Mouse (Mus musculus) urinary bladder, postnatal 10 days (tissue): ENCODE data around the gene Stxbp1.

Experiments
- DNase-seq: peaks from one replicate; pipeline ENCODE4 v3.0.0; 2022; ENCODE audit warnings: low spot score

Stxbp1 gene

DNA sequence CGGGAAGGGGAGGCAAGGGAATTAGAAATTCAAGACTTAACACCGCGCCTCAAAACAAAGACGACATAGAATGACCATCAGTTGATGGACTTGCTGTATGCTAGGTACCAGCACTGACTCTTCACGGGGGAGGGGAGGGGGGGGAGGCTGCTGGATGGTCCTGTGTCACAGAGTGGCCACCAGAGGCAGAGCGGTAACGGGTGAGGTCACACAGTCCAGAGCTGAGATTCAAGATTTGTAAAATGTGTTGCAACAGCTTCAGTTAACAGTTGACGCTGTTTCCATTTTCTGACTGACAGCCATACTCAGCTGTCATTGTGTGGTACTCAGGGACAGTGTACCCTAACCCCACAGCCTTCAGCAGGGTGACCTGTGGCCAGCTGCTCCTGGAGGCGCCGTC, 94.9 kb downstream of the Stxbp1 start:
- DNase-seq = no peak

DNA sequence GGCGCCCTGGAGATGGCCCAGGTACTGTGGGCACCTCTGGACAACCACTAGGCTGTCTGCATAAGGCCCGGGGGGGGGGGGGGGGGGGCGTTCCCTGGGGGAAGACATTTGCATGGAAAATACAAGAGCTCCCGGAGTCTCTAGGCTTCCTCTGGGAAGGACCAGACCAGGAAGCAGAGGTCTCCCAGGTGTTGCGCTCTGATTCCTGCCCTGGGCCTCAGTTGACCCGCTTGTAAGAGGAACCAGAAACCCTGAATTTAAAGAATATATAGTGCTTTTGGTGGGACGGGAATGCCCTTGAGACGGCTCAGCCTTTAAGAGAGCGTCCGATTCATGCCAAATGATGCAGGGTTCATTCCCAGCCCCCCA, 95.4 kb downstream of the Stxbp1 start:
- DNase-seq = no peak

DNA sequence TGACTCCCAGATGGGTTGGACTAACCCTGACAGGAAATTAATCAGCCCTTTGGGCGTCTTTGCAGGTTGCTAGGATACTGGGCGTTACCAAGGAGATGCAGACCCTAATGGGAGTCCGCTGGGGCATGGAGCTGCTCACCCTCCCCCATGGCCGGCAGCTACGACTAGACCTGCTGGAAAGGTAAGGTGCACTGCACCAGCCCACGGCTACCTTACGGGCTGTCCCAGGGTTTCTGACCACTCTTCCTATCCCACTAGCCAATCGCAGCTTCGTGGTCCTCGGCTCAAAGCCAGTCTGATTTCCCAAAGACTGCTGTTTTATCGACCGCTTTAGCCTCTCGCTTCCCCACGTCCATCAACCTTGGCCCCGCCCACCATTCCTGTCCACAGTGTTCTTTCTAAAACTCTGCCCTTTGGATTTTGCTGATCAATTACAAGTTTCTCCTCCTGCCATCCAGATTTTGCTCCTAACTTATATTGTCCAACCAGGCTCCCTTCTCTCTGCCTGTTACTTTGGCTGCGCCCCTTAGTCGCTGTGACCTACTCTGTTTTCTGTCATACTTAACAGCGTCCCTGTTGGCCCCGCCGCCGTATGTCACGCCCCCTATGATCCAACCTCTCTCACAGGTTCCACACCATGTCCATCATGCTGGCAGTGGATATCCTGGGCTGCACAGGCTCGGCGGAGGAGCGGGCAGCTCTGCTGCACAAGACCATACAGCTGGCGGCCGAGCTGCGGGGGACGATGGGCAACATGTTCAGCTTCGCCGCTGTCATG, 96.0 kb downstream of the Stxbp1 start:
- no peak for DNase-seq

DNA sequence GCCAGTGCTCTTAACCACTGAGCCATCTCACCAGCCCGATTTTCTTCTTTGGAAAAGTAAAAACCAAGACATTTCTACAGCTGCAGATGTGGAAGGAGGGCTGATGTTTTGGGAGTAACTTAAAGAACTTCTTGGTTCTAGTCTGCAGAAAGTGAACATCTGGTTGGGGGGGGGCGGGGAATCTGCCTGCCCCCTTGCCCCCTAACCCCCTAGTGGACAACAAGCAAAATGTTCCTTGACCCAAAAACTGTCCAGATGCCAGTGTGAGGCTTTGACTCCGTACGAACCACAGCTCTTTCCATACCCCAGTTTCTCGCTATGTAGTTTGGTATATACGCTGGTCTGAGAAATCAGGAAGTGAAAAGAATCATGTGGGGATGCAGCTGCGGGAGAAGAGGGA, 96.8 kb downstream of the Stxbp1 start:
- DNase-seq = no peak

DNA sequence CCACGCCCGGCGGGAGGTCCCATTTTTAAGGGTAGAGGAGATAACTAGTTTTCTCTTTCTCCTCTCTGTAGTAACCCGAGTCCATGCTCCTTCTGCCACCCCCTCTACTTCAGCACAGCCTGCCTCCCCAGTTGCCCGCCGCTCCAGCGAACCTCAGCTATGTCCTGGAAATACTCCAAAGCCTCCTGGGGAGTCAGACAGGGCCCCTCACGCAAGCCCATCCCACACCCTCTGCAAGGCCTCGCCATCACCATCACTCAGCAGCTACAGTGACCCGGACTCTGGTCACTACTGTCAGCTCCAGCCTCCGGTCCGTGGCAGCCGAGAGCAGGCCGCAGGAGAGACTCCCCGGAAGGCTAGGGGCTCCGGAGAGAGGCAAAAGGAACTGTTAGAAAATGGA, 98.0 kb downstream of the Stxbp1 start:
- no peak for DNase-seq

DNA sequence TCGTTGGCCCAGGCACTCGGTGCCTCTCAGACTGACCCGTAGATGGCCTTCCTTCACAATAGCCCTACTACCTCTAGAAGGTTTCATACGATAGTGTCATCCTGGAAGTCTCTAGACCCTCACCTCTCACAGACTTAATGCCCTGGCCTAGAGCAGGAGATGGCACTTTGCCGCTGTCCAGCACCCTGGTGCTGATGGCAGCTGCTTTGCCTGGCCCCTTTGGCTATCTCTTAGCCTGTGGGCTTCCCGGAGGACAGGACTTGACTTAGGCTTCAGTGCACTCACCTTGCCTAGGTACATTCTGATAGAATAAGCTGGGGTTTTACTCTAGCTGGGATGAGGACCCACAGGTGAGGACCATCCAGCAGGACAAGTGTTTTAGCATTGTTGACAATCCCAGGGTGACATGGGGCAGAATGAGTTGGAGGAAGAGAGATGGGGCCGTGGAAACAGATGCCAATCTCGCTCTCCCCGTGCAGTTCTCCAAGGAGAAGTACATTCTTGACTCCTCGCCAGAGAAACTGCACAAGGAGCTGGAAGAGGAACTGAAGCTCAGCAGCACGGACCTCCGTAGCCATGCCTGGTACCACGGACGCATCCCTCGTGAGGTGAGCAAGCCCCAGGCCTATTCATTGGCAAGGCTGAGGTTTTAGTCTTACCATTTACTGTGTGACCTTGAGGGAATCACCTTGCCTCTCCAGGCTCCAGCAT, 102.6 kb downstream of the Stxbp1 start:
- no peak for DNase-seq

DNA sequence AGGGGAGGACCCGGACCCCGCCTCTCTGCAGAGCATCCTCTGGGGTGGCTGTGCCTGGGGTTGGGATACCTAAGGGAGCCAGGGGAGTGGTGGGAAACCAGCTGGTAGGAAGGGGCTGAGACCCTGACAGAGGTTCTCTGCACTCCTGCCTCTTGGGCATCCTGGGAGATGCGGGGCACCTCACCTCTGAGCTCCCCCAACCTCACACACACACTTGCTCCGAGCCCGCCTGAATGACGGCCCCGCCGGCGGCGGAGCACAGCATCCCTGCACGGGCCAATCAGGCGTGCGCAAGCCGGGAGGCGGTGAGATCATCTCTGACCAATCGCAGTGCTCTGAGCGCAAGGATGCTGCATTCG, 104.9 kb downstream of the Stxbp1 start:
- DNase-seq = no peak

DNA sequence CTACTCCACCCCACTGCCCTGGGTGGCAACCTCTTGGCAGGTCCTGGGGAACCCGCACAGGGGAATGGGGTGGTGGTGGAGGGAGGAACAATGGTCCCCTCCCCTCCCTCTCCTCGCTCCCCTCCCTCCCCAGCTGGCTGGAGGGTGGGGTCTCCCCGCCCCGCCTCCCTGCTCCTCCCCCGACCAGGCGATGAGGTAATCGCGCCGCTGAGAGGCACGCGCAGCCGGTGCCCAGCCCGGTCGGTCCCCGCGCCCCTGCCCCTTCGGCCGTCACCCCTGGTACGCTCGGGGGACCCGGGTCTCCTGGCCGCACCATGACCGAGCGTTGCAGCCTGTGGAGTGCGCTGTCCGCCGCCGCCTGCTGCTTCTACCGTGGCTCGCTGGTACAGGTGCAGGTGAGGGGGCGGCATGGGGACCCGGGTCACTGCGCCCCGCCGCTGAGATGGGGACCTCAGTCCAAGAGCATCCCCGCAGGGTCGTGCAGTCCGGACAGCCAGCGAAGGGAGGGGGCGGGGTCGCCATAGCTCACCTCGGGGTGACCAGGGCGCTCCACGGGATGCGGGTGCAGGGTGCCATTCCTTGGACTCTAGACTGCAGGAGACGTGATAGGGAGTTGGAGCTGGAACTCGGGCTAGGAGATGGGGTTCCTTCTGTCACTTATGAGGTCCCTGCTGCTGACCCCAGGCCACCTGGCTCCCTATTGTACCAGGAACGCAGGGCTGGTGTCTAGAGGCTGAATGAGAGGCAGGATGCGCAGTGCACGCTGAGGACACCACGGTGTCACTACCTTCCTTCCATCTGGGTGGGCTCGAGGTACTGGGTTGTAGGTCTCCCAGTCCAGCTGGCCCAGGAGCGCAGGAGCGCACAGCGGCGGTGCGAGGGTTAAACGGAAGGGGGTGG, 105.5 kb downstream of the Stxbp1 start:
- no peak for DNase-seq

DNA sequence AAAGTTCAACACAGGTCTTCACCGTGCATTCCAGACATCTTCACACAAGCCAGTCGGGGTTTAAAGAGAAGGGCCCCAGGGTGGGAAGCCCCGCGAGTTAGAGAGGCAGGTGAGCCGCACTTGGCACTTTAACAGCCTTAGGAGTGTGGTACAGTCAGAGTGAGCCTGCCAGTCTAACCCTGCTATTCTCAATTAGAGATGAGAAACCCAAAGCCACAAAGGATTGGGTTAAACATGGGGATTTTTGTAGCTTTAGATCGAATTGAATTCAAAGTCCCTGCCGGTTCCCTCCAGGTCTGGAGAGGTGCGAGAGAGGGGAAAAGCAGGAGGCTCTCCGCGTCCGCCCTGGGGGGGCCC, 106.2 kb downstream of the Stxbp1 start, which contains the start of gene 6330409D20Rik:
Gene 6330409D20Rik (minus strand): TSS at position 101 of the 357 bp plus-strand sequence.
- no peak for DNase-seq

DNA sequence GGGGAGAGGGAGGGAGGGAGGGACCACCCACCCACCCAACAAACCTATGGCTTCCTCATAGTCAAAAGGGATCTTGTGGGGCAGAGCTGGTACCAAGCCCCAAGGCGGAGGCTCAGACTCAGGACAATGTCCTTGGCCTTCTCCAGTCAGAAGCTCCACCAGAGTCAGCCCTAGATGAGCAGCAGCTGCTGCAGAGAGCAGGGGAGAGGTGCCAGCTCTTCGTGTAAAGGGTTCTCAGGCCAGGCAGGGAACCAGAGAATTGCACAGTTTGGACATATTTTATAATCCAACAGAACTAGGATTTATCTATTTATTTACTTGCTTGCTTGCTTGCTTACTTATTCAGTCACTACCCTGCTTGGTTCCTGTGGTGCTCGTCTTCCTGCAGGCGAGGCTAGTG, 107.7 kb downstream of the Stxbp1 start:
- no peak for DNase-seq
